Mouse (Mus musculus): ENCODE data around the gene Gm11168. TPM values are rescaled to one million over a fixed set of nuclear protein-coding genes. Genes with fewer than 3 reads are reported as not detected.
A peak's percentile ranks its signal among the peaks of the same experiment; 100 is the strongest.
"Not testable (repeated sequence)": the region's sequence is repeated elsewhere in the genome, so short reads cannot be mapped to it uniquely, and the experiment has no call there.

Gm11168 gene
- polyA plus RNA-seq (2015; fragmentation: Nextera tagmentation; extraction: Ambion mirVana): not detected in 2 replicates

DNA sequence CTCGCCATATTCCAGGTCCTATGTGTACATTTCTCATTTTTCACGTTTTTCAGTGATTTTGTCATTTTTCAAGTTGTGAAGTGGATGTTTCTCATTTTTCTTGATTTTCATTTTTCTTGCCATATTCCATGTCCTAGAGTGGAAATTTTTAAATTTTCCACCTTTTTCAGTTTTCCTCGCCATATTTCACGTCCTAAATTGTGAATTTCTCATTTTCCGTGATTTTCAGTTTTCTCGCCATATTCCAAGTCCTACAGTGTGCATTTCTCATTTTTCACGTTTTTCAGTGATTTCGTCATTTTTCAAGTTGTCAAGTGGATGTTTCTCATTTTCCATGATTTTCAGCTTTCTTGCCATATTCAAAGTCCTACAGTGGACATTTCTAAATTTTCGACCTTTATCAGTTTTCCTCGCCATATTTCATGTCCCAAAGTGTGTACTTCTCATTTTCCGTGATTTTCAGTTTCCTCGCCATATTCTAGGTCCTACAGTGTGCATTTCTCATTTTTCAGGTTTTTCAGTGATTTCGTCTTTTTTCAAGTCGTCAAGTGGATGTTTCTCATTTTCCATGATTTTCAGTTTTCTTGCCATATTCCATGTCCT lies at the start of gene Gm11168:
Gene Gm11168, plus strand, starts transcription at position 553 of the 603 bp plus-strand sequence.
- ATAC-seq (ENCODE audit: insufficient read depth, low FRiP score, low read depth): not testable (repeated sequence)

DNA sequence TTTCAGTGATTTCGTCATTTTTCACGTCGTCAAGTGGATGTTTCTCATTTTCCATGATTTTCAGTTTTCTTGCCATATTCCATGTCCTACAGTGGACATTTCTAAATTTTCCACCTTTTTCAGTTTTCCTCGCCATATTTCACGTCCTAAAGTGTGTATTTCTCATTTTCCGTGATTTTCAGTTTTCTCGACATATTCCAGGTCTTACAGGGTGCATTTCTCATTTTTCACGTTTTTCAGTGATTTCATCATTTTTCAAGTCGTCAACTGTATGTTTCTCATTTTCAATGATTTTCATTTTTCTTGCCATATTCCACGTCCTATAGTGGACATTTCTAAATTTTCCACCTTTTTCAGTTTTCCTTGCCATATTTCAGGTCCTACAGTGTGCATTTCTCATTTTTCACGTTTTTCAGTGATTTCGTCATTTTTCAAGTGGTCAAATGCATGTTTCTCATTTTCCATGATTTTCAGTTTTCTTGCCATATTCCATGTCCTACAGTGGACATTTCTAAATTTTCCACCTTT lies 2.6 kb upstream of the Gm11168 start, which contains the start of gene Gm10722:
Gene Gm10722, plus strand, starts transcription at position 478 of the 528 bp plus-strand sequence.
- not testable (repeated sequence) for H3K4me2 ChIP-seq; H3K4me3 ChIP-seq (replicated peaks); H3K27me3 ChIP-seq (replicated peaks); H3K9me3 ChIP-seq; H3K27ac ChIP-seq; H3K4me1 ChIP-seq; ATAC-seq (ENCODE audit: insufficient read depth, low FRiP score, low read depth); H3K9ac ChIP-seq; H3K36me3 ChIP-seq
- WGBS: 71% methylated on average over 12 of the region's 12 CpGs

More for the DNA sequence above, at the start of gene Gm11168:
- H3K4me2 ChIP-seq; H3K9me3 ChIP-seq; H3K4me3 ChIP-seq (replicated peaks); H3K4me1 ChIP-seq; H3K27me3 ChIP-seq (replicated peaks); H3K36me3 ChIP-seq; H3K27ac ChIP-seq; H3K9ac ChIP-seq: not testable (repeated sequence)
- WGBS: 72% methylated on average over 6 of the region's 14 CpGs

- H3K4me1 ChIP-seq; H3K36me3 ChIP-seq; H3K4me2 ChIP-seq; H3K9ac ChIP-seq; ATAC-seq (ENCODE audit: insufficient read depth, low FRiP score, low read depth); H3K27ac ChIP-seq; H3K9me3 ChIP-seq; H3K4me3 ChIP-seq (replicated peaks); H3K27me3 ChIP-seq (replicated peaks): not testable (repeated sequence)
- WGBS: 62% methylated on average over 8 of the region's 8 CpGs
Observed at GRCm38 (mm10) chr9:3001006-3001405, 2.1 kb upstream of the Gm11168 start.

DNA sequence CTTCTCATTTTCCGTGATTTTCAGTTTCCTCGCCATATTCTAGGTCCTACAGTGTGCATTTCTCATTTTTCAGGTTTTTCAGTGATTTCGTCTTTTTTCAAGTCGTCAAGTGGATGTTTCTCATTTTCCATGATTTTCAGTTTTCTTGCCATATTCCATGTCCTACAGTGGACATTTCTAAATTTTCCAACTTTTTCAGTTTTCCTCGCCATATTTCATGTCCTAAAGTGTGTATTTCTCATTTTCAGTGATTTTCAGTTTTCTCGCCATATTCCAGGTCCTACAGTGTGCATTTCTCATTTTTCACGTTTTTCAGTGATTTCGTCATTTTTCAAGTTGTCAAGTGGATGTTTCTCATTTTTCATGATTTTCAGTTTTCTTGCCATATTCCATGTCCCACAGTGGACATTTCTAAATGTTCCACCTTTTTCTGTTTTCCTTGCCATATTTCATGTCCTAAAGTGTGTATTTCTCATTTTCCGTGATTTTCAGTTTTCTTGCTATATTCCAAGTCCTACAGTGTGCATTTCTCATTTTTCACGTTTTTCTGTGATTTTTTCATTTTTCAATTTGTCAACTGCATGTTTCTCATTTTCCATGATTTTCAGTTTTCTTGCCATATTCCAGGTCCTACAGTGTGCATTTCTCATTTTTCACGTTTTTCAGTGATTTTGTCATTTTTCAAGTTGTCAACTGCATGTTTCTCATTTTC lies 1.0 kb upstream of the Gm11168 start:
- peak; percentile 77 for ATAC-seq (ENCODE audit: insufficient read depth, low FRiP score, low read depth)
- H3K27ac ChIP-seq; H3K9me3 ChIP-seq; H3K4me2 ChIP-seq; H3K4me1 ChIP-seq; H3K27me3 ChIP-seq (replicated peaks); H3K36me3 ChIP-seq; H3K4me3 ChIP-seq (replicated peaks); H3K9ac ChIP-seq: not testable (repeated sequence)
- WGBS: 64% methylated on average over 9 of the region's 11 CpGs

- H3K27ac ChIP-seq; H3K4me3 ChIP-seq (replicated peaks); H3K4me1 ChIP-seq; H3K9me3 ChIP-seq; H3K4me2 ChIP-seq; ATAC-seq (ENCODE audit: insufficient read depth, low FRiP score, low read depth); H3K36me3 ChIP-seq; H3K9ac ChIP-seq; H3K27me3 ChIP-seq (replicated peaks): not testable (repeated sequence)
- 83% methylated on average over 1 of the region's 5 CpGs for WGBS
Observed at GRCm38 (mm10) chr9:3006179-3006578, 3.0 kb downstream of the Gm11168 start.

GRCm38 (mm10) chr9:3006636-3007035 lies 3.5 kb downstream of the Gm11168 start:
- not testable (repeated sequence) for H3K4me2 ChIP-seq; H3K4me3 ChIP-seq (replicated peaks); H3K4me1 ChIP-seq; H3K27ac ChIP-seq; H3K9me3 ChIP-seq; H3K9ac ChIP-seq; H3K36me3 ChIP-seq; H3K27me3 ChIP-seq (replicated peaks)
- 70% methylated on average over 8 of the region's 8 CpGs for WGBS
- peak; percentile 66 for ATAC-seq (ENCODE audit: insufficient read depth, low FRiP score, low read depth)

DNA sequence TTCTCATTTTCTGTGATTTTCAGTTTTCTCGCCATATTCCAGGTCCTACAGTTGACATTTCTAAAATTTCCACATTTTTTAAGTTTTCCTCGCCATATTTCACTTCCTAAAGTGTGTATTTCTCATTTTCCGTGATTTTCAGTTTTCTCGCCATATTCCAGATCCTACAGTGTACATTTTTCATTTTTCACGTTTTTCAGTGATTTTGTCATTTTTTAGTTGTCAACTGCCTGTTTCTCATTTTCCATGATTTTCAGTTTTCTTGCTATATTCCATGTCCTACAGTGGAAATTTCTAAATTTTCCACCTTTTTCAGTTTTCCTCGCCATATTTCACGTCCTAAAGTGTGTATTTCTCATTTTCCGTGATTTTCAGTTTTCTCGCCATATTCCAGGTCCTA lies 4.1 kb downstream of the Gm11168 start:
- ATAC-seq (ENCODE audit: insufficient read depth, low FRiP score, low read depth): peak; percentile 18; the same call in 1 of the 2 replicates
- not testable (repeated sequence) for H3K27ac ChIP-seq; H3K4me1 ChIP-seq; H3K36me3 ChIP-seq; H3K9ac ChIP-seq; H3K27me3 ChIP-seq (replicated peaks); H3K4me2 ChIP-seq; H3K4me3 ChIP-seq (replicated peaks); H3K9me3 ChIP-seq
- WGBS: 77% methylated on average over 8 of the region's 9 CpGs

- not testable (repeated sequence) for H3K27me3 ChIP-seq (replicated peaks); H3K9me3 ChIP-seq; H3K4me1 ChIP-seq; H3K36me3 ChIP-seq; H3K9ac ChIP-seq; H3K4me2 ChIP-seq; H3K27ac ChIP-seq; H3K4me3 ChIP-seq (replicated peaks)
- ATAC-seq (ENCODE audit: insufficient read depth, low FRiP score, low read depth): peak; percentile 24; the same call in 1 of the 2 replicates
- no CpG with 5 or more reads among the region's 5 CpGs for WGBS
Observed at GRCm38 (mm10) chr9:3009331-3009730, 6.2 kb downstream of the Gm11168 start.

DNA sequence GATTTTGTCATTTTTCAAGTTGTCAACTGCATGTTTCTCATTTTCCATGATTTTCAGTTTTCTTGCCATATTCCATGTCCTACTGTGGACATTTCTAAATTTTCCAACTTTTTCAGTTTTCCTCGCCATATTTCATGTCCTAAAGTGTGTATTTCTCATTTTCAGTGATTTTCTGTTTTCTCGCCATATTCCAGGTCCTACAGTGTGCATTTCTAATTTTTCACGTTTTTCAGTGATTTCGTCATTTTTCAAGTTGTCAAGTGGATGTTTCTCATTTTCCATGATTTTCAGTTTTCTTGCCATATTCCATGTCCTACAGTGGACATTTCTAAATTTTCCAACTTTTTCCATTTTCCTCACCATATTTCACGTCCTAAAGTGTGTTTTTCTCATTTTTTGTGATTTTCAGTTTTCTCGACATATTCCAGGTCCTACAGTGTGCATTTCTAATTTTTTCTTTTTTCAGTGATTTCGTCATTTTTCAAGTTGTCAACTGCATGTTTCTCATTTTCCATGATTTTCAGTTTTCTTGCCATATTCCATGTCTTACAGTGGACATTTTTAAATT lies 9.0 kb downstream of the Gm11168 start:
- not testable (repeated sequence) for H3K9me3 ChIP-seq; ATAC-seq (ENCODE audit: insufficient read depth, low FRiP score, low read depth)

DNA sequence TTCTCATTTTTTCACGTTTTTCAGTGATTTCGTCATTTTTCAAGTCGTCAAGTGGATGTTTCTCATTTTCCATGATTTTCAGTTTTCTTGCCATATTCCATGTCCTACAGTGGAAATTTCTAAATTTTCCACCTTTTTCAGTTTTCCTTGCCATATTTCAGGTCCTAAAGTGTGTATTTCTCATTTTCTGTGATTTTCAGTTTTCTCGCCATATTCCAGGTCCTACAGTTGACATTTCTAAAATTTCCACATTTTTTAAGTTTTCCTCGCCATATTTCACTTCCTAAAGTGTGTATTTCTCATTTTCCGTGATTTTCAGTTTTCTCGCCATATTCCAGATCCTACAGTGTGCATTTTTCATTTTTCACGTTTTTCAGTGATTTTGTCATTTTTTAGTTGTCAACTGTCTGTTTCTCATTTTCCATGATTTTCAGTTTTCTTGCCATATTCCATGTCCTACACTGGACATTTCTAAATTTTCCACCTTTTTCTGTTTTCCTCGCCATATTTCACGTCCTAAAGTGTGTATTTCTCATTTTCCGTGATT lies 9.7 kb downstream of the Gm11168 start, which contains the start of gene Gm10721:
Gene Gm10721, plus strand, starts transcription at position 408 of the 547 bp plus-strand sequence.
- H3K27me3 ChIP-seq (replicated peaks); H3K4me2 ChIP-seq; H3K4me3 ChIP-seq (replicated peaks); H3K9me3 ChIP-seq; H3K9ac ChIP-seq; H3K36me3 ChIP-seq; H3K4me1 ChIP-seq; H3K27ac ChIP-seq: not testable (repeated sequence)
- whole genome bisulfite sequencing: no CpG with 5 or more reads among the region's 11 CpGs
- peak; percentile 61 for ATAC-seq (ENCODE audit: insufficient read depth, low FRiP score, low read depth)

More for the DNA sequence above, 9.0 kb downstream of the Gm11168 start:
- not testable (repeated sequence) for H3K36me3 ChIP-seq; H3K4me2 ChIP-seq; H3K27ac ChIP-seq; H3K4me3 ChIP-seq (replicated peaks); H3K27me3 ChIP-seq (replicated peaks); H3K9ac ChIP-seq; H3K4me1 ChIP-seq
- 83% methylated on average over 3 of the region's 7 CpGs for WGBS

GRCm38 (mm10) chr9:3015354-3015753 lies 12.2 kb downstream of the Gm11168 start, which contains the start of gene Gm10720:
TSS of gene Gm10720 (plus strand) at chr9:3015654.
- H3K9ac ChIP-seq; H3K4me2 ChIP-seq; H3K4me3 ChIP-seq (replicated peaks); H3K36me3 ChIP-seq; H3K27me3 ChIP-seq (replicated peaks); H3K27ac ChIP-seq; H3K4me1 ChIP-seq; ATAC-seq (ENCODE audit: insufficient read depth, low FRiP score, low read depth); H3K9me3 ChIP-seq: not testable (repeated sequence)
- 66% methylated on average over 5 of the region's 9 CpGs for WGBS

DNA sequence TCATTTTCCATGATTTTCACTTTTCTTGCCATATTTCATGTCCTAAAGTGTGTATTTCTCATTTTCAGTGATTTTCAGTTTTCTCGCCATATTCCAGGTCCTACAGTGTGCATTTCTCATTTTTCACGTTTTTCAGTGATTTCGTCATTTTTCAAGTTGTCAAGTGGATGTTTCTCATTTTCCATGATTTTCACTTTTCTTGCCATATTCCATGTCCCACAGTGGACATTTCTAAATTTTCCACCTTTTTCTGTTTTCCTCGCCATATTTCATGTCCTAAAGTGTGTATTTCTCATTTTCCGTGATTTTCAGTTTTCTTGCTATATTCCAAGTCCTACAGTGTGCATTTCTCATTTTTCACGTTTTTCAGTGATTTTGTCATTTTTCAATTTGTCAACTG lies 12.8 kb downstream of the Gm11168 start:
- not testable (repeated sequence) for H3K27me3 ChIP-seq (replicated peaks); H3K4me2 ChIP-seq; H3K9me3 ChIP-seq; H3K4me3 ChIP-seq (replicated peaks); H3K27ac ChIP-seq; H3K4me1 ChIP-seq; H3K36me3 ChIP-seq; H3K9ac ChIP-seq; ATAC-seq (ENCODE audit: insufficient read depth, low FRiP score, low read depth)
- WGBS: 70% methylated on average over 6 of the region's 6 CpGs

All from stomach, embryonic 15.5 days (tissue).